Mouse (Mus musculus): Measurements from ENCODE around the gene Cdh4.

Cdh4 gene

DNA sequence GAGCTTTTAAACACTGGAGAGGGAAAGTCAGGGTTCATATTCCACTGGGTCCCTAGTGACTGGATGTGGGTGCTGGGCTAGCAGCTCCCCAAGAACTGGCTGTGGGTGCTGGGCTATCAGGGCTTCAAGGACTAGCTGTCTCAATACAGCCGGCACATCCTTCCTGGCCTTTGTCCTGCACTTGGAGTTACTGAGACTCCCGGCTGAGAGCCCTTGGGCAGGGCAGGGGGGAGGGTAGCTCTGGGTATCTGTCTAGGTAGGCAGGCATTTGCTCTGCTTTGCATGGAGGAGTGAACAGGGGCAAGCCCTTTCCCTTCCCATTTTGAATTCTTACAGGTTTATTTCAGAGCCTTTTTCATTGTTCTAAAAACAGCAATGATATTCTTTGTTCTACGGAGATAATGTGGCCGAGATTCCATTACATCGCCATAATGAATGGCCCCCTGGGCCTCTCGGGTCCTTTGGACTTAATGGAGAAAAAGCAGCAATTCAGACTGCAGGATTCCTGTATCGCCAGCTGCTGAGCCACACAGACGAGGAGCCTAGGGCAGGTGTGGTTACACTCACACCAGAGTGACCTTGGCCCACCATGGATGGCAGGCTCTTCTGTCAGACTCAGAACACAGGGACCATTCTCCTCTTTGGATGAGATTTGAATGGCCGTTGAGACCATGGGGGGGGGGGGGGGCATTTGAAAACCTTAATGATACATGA, 97.5 kb downstream of the Cdh4 start:
- peak; percentile 68 for DNase-seq

DNA sequence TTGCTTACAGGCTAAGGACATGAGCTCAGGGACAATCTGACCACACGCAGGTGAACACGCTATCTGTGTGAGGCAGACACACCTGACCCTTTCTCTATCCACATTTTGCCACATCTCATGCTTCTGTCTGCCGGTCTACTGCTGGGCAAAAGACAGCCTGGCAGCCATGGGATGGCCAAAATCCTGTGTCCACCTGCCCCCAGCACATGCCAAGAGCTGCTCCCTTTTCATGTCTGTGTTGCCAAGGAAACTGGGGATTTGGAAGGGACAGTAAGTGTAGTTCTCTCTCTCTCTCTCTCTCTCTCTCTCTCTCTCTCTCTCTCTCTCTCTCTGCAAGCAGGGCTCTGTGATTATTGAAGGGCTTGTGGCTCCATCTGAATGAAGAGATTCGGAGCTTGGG, 98.9 kb downstream of the Cdh4 start:
- no peak for DNase-seq

DNA sequence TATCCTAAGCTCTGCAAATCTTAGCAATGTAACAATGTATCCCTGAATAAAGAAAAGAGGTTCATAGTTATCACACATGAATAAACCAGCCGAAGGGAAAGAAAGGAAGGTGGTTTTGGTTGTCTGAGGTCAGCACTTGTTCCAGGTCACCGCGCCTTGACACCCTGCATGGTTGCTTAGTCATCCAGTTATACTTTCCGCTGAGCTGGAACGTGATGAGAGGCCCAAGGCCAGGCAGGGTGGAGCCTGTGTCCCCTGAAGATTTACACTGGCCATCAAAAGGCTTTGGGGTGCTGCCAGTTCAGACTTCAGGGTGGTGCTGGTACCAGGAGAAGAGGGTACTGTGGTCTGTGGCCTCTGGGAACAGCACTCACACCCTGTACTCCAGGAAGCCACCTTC, 105.4 kb downstream of the Cdh4 start:
- no peak for DNase-seq

DNA sequence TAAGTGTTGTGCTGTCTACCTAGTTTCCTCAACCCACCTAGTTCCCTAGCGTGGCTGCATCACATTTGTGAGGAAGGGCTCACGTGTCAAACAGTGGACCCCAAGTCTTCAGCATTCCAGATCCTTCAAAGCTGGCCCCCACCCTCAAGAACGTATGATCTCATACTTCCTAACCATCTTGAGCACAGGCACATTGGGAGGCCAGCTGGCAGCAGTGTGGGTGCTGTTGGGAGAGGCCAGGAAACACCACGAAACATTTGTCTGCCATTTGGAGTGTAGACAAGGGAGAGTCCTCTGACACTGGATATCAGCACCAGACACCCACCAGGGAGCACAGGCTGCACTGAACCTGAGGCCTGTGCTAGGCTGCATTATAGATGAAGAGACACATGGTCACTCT, 113.7 kb downstream of the Cdh4 start:
- no peak for DNase-seq

DNA sequence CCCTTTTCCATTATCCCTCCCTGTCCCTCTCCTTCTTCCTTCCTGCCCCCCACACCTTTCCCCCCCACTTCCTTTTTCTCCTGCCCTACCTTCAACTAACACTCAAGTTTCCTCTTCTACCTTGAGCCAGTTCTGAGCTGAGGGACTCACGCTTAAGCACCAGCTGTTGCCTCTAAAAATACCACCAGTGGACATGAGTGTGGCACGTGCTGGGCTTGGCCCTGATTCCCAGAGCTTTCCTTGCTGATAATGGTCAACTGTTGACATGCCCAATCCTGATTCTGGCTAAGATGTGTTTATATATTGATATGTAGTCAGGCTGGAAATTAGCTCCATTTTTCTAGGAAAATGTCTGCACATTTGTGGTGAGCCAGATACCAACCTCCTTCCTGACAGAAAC, 120.1 kb downstream of the Cdh4 start:
- no peak for DNase-seq

DNA sequence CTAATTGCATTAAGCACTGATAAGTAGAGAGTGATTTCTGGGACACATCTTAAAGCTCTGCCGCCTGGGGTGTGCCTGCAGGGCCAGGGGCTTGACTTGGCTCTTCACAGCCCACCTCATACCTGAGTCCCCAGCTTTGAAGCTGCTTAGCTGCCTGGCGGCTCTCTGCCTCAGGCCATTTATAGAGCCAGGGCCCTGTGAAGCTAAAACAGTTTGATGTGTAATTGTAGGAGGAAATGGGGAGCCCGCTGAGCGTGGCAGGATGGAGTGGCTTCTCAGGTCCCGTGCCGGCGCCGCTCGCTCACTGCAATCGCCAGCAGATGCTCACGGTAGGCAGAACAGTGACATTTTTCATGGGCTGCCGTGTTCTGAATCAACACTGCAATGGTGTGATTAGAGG, 123.4 kb downstream of the Cdh4 start:
- DNase-seq = peak; percentile 57

DNA sequence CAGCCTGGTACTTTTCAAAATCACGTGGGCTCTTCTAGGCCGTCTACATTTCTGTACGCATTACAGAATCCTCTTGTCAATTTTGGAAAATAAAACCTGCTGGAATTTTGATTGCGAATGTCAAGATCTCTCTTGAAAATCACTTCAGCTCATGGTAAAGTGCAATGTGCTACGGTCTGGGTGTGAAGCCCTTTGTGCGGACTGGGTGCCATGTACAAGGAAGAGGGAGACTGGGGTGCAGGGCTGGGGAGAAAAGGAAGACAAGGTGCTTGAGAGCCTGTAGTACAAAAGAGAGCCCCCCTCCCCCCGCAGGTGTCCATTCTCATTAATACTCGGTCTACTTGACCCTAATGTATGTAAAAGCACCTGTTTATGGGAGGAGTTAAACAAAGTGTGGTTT, 125.7 kb downstream of the Cdh4 start:
- no peak for DNase-seq

DNA sequence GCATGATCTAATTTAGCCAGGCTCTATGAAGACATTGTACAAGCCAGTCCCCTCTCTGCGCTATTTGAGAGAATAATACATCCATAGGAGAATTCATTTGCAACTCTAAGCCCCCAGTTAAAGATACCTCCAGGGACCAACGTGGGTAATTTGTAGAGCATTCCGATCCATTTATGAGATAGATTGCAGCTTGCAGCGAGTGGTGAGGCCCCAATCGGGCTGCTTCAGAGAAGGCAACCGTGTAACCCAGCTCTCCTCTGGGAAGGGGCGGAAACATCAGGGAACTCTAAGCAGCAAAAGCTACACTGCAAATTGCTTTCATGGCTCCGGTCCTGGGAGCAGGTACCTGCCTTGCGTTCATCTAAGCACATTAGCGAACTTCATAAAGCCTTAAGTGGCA, 126.9 kb downstream of the Cdh4 start:
- DNase-seq = no peak

DNA sequence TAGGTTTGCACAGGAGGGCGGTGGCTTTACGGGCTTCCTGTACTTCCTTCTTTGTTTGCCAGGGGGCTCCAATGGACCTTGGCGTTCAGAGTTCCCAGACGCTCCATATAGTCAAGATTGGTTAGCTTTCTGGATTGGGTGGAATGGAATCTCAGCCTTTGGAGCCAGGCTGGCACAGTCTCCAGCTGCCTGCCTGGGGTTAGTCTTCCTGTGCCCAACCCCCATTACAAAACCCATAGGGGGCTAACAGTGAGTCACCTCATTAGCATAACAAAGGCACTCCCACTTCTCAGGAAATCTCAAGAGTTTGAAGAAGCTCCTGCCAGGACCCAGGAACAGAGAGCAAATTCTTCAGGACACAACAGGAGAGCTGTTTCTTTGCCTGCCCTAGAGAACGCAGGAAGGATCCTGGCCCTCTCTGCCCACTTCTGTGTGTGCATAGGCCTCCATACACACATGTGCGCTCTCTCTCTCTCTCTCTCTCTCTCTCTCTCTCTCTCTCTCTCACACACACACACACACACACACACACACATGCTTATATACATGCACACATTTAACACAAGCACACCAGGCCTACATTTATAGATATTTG, 129.0 kb downstream of the Cdh4 start:
- DNase-seq = peak; percentile 73

DNA sequence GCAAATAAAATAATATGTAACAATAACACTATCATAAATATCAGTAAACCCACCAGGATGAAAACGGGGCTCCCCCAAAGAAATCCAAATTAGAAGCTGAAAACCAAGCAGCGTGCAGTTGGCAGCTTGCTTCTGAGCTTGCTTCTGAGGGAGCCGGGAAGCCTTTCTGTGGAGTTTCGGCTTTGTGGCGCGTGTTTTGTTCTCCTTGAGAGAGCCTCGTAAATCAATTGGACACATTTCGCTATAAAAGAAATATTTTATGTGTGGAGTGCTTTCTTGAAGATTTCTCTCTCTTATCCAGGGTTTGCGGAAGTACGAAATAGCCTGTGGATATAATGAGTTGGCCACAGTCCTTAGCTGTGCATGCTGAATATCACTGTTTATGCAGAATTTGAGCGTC, 131.1 kb downstream of the Cdh4 start:
- no peak for DNase-seq

DNA sequence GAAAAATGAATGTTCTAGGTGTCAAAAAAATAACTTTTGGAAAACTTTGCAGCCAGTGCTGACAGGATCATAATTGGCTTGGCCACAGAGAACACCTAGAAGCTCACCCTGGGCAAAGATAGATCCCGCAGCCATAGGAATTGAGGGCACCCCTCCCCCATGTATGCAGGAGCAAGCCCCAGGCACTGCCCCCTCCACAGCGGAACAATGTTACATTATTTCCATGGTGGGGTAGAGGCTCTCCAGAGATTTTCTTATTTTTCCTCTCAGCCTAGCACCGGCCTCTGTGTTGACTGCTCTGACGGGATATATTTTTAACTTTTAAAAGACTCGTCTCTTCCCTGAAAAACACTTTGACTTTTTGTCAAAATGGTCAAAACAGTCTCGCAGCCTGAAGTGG, 131.6 kb downstream of the Cdh4 start:
- DNase-seq = no peak

DNA sequence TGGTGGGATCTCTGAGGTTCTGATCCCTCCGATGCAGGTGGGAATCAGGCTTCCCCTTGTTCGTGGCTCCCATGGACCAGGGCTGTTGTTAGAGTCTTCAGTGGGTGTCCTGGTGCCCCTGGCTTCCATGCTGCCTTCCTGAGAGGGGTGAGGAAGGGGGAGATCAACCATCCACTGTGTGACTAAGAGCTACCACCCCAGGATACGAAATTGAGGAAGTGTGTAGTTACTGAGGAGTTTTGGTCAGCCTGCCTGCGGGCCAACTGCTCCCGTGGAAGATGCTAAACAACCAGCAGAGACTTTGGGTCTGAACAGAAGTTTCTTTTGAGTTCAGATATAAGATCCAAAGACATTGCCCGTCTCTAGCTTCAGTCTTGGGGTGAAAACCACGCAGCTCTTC, 133.4 kb downstream of the Cdh4 start:
- no peak for DNase-seq

DNA sequence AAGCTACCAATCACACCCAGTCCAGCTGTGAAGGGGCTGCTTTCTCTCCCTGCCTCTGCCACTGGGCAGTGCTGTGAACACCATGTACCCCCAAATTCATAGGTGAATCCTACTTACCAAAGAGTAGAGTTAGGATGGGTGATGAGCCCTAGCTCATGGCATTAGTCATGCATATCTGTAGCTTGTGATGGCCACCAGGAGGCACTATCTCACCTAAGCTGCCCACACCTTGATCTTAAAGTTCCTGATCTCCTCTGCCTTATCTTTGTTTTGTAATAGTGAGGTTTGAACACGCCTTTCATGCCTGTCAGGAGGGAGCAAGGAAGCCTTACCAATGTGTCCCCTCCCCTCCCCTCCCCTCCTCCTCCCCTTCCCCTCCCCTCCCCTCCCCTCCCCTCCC, 134.0 kb downstream of the Cdh4 start:
- DNase-seq = no peak

DNA sequence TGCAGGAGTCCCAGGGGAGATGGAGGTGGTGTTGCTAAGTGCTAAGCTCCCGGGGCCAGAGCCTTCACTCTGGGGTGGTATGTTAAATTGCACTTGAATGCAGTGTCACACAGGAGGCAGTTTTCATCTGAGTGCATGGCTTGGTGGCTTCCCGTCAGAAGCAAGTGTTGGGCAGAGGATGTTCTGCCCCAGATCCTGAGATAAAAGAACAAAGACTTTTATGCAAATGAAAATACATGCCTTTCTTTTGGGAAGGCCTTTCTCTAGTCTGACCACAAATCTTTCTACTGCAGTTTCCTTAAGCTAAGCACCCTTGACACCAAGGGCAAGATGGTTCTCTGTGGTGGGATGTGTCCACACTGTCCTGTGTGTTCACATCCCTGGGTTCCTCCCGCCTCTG, 136.1 kb downstream of the Cdh4 start:
- no peak for DNase-seq

DNA sequence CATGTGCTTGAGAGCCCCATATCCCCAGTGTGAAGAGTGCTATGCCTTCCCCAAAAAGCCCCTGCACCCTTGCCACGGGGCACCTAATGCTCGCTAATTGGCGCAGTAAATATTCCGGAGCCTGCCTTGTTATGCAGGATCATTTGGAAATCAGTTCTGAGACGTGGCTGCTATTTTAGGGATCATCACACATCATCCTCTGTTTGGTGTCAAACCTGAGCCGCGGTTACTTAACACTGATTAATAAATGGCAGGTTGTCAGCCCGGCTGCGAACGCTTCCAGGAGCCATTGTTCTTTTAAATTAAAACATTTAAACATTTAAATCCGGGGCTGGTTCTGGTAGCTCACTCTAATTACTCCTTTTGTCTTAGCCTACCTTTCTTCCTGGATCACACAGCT, 136.6 kb downstream of the Cdh4 start:
- DNase-seq = no peak

DNA sequence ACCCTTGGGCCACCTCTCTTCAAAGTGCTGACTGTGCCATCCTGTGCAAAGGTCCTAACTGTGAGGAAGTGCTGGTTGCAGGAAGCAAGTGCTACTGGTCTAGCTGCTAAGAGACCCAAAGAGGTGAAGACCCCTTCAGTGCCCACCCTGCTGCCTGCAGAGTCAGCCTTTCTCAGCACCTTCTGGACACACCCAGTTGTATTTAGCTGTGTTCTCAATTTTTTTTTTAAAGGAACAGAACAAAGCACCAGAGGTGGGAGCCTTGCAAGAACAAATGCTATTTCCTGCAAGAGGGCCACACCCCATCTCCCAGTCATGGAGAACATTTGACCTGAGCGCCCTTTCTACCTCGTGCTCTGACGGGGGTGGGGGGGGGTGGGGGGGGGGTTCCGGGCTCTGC, 138.2 kb downstream of the Cdh4 start:
- no peak for DNase-seq

DNA sequence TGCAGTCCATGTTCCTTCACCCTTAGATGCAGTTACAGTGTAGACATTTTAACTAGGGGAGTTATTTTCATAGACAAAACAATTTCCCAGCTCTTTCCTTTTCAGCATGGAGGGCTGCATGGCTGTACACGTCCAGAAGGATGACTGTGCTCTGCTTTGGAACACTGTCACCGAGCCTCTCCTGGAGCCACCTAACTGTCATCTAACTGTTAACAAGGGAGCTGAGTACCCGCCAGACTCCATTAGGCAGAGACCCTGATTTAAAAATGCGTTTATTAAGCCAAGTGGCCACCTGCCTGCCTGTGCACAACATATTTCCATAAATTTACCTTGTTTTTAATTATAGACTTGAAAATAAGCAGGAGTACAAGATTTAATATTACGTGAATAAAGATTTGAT, 138.8 kb downstream of the Cdh4 start:
- no peak for DNase-seq

DNA sequence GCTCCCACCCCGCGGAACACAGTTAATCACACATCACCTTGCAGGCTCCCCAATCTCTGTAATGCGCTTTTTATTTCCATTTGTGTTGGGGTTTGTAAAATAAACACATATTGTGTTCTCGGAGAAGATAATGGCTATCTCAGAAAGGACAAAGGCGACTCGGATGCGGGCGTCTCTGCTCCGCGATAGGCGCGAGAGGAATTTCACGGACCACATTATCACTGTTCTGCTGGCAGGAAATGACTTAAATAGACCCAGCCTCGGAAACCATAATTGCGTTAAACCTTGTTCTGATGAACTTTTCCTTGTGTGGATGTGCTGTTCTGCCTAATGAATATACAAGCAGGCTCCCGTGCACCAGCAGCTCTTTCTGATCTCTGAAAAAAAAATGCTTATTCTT, 140.7 kb downstream of the Cdh4 start:
- no peak for DNase-seq

DNA sequence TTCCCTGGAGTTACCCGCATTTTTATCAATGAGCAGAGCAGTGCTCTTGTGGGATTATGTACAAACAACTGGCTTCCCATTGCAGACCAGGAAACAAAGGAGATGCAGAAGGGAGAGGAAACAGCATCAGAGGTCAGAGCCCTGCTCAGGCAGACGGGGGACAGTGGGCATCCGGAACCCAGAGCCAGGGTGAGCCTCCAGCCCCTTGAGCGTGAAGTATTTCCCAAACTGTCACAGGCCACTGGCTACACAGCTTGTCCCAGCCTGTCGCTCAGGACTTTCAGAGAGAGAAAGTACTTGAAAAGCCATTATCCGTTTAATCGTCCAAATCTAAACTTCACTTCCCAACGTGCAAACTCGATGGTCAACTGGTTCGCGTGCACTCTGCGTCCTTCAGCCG, 142.4 kb downstream of the Cdh4 start:
- DNase-seq = no peak

DNA sequence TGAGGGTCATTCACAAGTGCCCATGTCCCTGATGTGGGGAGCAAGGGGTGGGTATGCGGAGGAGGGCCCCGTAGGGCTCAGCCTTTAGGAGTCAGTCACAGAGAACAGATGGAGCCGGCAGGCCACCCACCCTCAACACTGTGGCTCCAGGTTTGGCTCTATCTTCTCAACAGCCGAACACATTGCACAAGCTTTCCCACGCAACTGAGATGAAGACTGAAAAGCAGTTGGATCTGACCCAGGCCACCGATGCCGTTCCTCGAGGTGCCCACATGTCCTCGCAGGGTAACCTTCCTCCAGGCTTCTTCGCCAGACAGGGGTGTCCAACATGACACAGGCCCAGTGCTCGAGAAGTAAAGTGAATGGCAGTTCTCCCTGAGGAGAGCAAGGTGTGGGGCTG, 144.2 kb downstream of the Cdh4 start:
- no peak for DNase-seq

DNA sequence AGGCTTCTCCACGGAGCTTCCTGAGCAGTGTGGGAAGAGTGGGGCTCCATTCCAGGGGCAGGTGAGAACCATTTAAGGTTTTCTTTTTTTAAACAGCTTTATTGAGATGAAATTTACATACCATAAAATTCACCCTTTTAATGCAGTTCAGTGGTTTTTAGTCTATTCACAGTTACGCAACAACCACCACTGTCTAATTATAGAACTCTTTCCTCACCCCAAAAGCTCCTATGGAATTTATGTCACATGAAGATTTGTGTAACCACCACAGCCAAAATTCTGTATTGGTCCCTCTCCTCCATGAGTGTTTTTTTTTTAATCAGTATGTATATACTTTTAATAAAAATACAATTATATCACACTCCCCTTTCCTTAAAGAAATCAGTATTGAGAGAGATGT, 144.8 kb downstream of the Cdh4 start:
- no peak for DNase-seq

DNA sequence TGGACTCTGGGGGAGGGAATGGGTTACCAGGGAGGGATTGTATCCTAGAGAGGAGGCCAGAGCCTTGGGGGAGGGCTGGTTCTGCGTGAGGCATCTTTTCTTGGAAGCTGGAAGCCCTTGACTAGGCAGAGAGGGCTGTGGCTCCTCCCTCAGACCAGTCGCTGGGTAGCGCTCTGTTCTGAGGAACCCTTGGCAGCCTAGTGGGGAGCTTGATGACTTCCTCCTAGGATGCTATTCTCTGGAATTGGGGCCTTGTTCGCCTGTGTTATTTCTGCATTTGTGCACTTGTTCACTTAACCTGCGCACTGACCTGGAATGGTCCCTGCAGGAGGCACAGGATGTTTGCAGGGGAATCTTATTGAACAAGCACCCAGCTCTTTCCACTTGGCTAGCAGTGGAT, 149.4 kb downstream of the Cdh4 start:
- DNase-seq = peak; percentile 87

DNA sequence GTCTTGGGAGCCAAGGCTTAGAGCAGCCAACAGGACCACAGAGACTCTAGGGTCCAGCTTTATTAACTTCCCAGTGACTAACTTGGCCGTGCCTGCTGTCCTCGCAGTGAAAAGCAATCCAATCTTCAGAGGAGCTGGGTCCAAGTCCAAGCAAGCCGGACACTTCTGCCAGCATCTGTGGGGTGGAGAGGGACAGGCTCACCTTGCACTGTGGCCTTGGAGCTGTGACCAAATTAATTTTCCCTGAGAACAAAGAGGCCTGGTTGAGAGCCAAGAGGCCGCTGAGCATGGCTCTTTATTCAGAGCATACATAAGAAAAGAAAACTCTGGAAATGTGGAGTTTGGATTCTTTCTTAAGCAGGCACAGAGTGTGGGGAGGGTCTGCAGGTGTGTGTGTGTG, 152.8 kb downstream of the Cdh4 start:
- DNase-seq = no peak

DNA sequence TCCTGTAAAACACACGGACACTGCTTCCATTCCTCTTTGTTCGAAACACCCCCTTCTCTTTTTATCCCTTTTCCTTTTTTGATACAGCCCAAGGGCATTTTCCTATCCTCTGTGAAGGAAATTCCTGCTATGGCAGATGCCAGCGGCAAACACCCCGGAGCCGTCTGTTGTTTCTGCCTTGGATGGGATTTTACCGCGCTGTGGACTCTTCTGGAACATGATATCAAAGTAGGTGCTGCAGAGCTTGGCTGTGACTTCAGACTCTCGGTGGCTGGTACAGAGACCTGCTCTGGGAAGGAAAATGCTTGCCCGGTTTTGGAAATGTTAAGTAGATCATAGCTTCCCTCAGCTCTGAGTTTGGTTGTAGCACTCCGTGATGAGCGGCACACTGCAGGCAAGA, 156.7 kb downstream of the Cdh4 start:
- no peak for DNase-seq

DNA sequence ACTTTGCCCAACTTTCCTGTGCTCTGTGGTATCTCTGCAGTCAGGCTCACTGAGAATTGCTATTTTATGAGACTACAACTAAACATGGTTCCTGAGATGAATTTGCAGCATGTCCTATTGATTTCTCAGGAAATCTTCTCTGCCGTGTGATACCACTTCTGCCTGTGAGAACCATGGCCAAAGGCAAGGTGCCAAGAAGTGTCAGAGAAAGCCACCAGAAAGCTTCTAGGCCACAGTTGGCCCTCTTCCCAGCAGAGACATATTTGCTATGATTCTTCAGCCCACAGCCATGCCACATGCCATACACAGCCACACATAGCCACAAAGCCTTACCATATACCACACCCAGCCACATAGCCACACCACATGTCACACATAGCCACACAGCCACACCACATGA, 157.7 kb downstream of the Cdh4 start:
- no peak for DNase-seq
